Mouse (Mus musculus) liver, adult (tissue): ENCODE measurements around the gene Tecr.

Source experiments
- GATA4 ChIP-seq: IDR thresholded peaks from 2 replicates; pipeline ENCODE4 v1.6.1; 2014; ENCODE audit warnings: mild to moderate bottlenecking, low read length; ENCODE audit not compliant: insufficient replicate concordance

Tecr gene

GRCm38 (mm10) chr8:83563246-83563645, 44.5 kb downstream of the Tecr start:
- TF ChIP-seq GATA4: no peak

GRCm38 (mm10) chr8:83562669-83563068, 45.1 kb downstream of the Tecr start:
- no peak for TF ChIP-seq GATA4

GRCm38 (mm10) chr8:83535736-83536135, 72.0 kb downstream of the Tecr start, which contains the start of gene Olfr370:
TSS of gene Olfr370 (plus strand) at chr8:83535780.
- TF ChIP-seq GATA4: no peak

- no peak for TF ChIP-seq GATA4
Observed at GRCm38 (mm10) chr8:83534802-83535201, 73.0 kb downstream of the Tecr start.
